In genomic region chr12:112999569-113000293, GRCm38 (mm10) we compare ENCODE assay signal across 8 mouse cellular contexts. TPM values are rescaled to one million over a fixed set of nuclear protein-coding genes. Genes with fewer than 3 reads are reported as not detected.
DNase-seq lines count a peak whose midpoint lies in the region; ATAC-seq and TF ChIP-seq lines count a peak whose summit lies in the region.

No protein-coding gene starts in this region.

- peaks cover 14% of the 10 kb centered on the region for H3K4me1 ChIP-seq in bone marrow macrophage, adult 2 months (ENCODE audit: control insufficient read depth, insufficient read depth, low read length)
- peaks cover 24% of the 10 kb centered on the region for H3K4me1 ChIP-seq in forebrain, embryonic 13.5 days
- peaks cover 47% of the 10 kb centered on the region for H3K4me1 ChIP-seq in liver, embryonic 13.5 days (replicated peaks)
- H3K4me1 ChIP-seq in stomach, embryonic 15.5 days, result peaks cover 21% of the 10 kb centered on the region

- H3K9ac ChIP-seq in forebrain, embryonic 13.5 days, result peak overlapping the region; percentile 96
- H3K9ac ChIP-seq in liver, embryonic 13.5 days, result peak overlapping the region; percentile 95
- H3K9ac ChIP-seq in stomach, embryonic 15.5 days, result peak overlapping the region; percentile 78

- DNase-seq in layer of hippocampus, adult 2 months (ENCODE audit: low spot score in 2 of 2), result peak in 1 of 2 experiments; percentile 22
- DNase-seq in layer of hippocampus, postnatal 36 days, result no peak
- no peak for DNase-seq in liver, embryonic 13.5 days
- no peak for DNase-seq in spleen, postnatal 10 days (ENCODE audit: low spot score in 2 of 2)
- no peak for DNase-seq in left cerebral cortex, adult 9 months (ENCODE audit: low spot score in 2 of 2)

- peak overlapping the region; percentile 97 for H3K27ac ChIP-seq in layer of hippocampus, adult 2 months
- peak overlapping the region; percentile 97 for H3K27ac ChIP-seq in bone marrow macrophage, adult 2 months (ENCODE audit: insufficient read depth, low read depth, low read length)
- peak overlapping the region; percentile 89 for H3K27ac ChIP-seq in forebrain, embryonic 13.5 days
- peak overlapping the region; percentile 98 for H3K27ac ChIP-seq in liver, embryonic 13.5 days
- peak overlapping the region; percentile 97 for H3K27ac ChIP-seq in stomach, embryonic 15.5 days

- no peak for TF ChIP-seq POLR2A in bone marrow macrophage, adult 2 months (IDR thresholded peaks at IDR 0.05; ENCODE audit: borderline replicate concordance, low read depth, low read length)

- peak overlapping the region; percentile 96 for H3K4me3 ChIP-seq in layer of hippocampus, adult 2 months
- peak overlapping the region; percentile 88 for H3K4me3 ChIP-seq in bone marrow macrophage, adult 2 months (ENCODE audit: insufficient read depth, low read length)
- peak overlapping the region; percentile 86 for H3K4me3 ChIP-seq in forebrain, embryonic 13.5 days
- peak overlapping the region; percentile 95 for H3K4me3 ChIP-seq in liver, embryonic 13.5 days (replicated peaks)
- peak overlapping the region; percentile 81 for H3K4me3 ChIP-seq in stomach, embryonic 15.5 days (replicated peaks)

- no peak for ATAC-seq in forebrain, embryonic 13.5 days
- peak; percentile 3 for ATAC-seq in liver, embryonic 13.5 days (ENCODE audit: low read depth)
- no peak for ATAC-seq in stomach, embryonic 15.5 days (ENCODE audit: insufficient read depth, low FRiP score, low read depth)

- H3K4me2 ChIP-seq in forebrain, embryonic 13.5 days, result peak overlapping the region; percentile 88
- H3K4me2 ChIP-seq in liver, embryonic 13.5 days, result peak overlapping the region; percentile 90
- peak overlapping the region; percentile 69 for H3K4me2 ChIP-seq in stomach, embryonic 15.5 days

- no peaks in the 10 kb centered on the region for H3K27me3 ChIP-seq in forebrain, embryonic 13.5 days
- H3K27me3 ChIP-seq in liver, embryonic 13.5 days, result 0 out of 2 replicates have a peak, but pooled peaks cover 6% of the 10 kb centered on the region
- H3K27me3 ChIP-seq in stomach, embryonic 15.5 days (replicated peaks), result no peaks in the 10 kb centered on the region

- TF ChIP-seq CTCF in layer of hippocampus, adult 2 months (conservative IDR thresholded peaks at IDR 0.05), result no peak
- TF ChIP-seq CTCF in bone marrow macrophage, adult 2 months (IDR thresholded peaks at IDR 0.05; ENCODE audit: low read depth, low read length), result no peak

- no peaks in the 10 kb centered on the region for H3K9me3 ChIP-seq in forebrain, embryonic 13.5 days (replicated peaks)
- H3K9me3 ChIP-seq in liver, embryonic 13.5 days (replicated peaks), result no peaks in the 10 kb centered on the region
- no peaks in the 10 kb centered on the region for H3K9me3 ChIP-seq in stomach, embryonic 15.5 days

- H3K36me3 ChIP-seq in forebrain, embryonic 13.5 days (ENCODE audit: poor library complexity, severe bottlenecking), result peaks cover 18% of the 10 kb centered on the region; the same call in 1 of the 2 replicates
- H3K36me3 ChIP-seq in liver, embryonic 13.5 days, result peaks cover 25% of the 10 kb centered on the region
- peaks cover 9% of the 10 kb centered on the region; the same call in 1 of the 2 replicates for H3K36me3 ChIP-seq in stomach, embryonic 15.5 days

- 1% methylated on average over 54 of the region's 56 CpGs for WGBS in forebrain, embryonic 13.5 days
- WGBS in liver, embryonic 13.5 days (ENCODE audit: insufficient replicate concordance), result under 1% methylated on average over 56 of the region's 56 CpGs
- under 1% methylated on average over 56 of the region's 56 CpGs for WGBS in stomach, embryonic 15.5 days

RNA-seq across cellular contexts. Expression of gene Brf1, which starts 0.8 kb away (rescaled TPM):
- 10 to 100 TPM; 55.6 to 57.4 TPM for total RNA-seq in layer of hippocampus, adult 2 months (2021)
- total RNA-seq in layer of hippocampus, postnatal 36 days (2021), result 10 to 100 TPM; 54.8 to 57.8 TPM
- 42.1 and 49.9 TPM in 2 replicates for polyA plus RNA-seq in bone marrow macrophage, adult 2 months (2012; ENCODE audit: insufficient read depth, insufficient read length, missing spikeins)
- polyA plus RNA-seq in forebrain, embryonic 13.5 days (2015; fragmentation: Nextera tagmentation; extraction: Ambion mirVana), result 62.5 and 68.8 TPM in 2 replicates
- polyA plus RNA-seq in liver, embryonic 13.5 days (2015; fragmentation: Nextera tagmentation; extraction: Ambion mirVana), result 28.3 and 28.8 TPM in 2 replicates
- 55.9 and 59.7 TPM in 2 replicates for polyA plus RNA-seq in stomach, embryonic 15.5 days (2015; fragmentation: Nextera tagmentation; extraction: Ambion mirVana)

RNA-seq across cellular contexts. Expression of gene Pacs2, which starts 14.6 kb away (rescaled TPM):
- 10 to 100 TPM; 79.6 to 81.8 TPM for total RNA-seq in layer of hippocampus, adult 2 months (2021)
- 10 to 100 TPM; 87.3 to 88.1 TPM for total RNA-seq in layer of hippocampus, postnatal 36 days (2021)
- 53.4 and 62.2 TPM in 2 replicates for polyA plus RNA-seq in bone marrow macrophage, adult 2 months (2012; ENCODE audit: insufficient read depth, insufficient read length, missing spikeins)
- 17.4 and 20.9 TPM in 2 replicates for polyA plus RNA-seq in forebrain, embryonic 13.5 days (2015; fragmentation: Nextera tagmentation; extraction: Ambion mirVana)
- polyA plus RNA-seq in liver, embryonic 13.5 days (2015; fragmentation: Nextera tagmentation; extraction: Ambion mirVana), result 5.2 and 6.2 TPM in 2 replicates
- 12.1 and 13.7 TPM in 2 replicates for polyA plus RNA-seq in stomach, embryonic 15.5 days (2015; fragmentation: Nextera tagmentation; extraction: Ambion mirVana)

RNA-seq across cellular contexts. Expression of gene Btbd6, which starts 23.4 kb away (rescaled TPM):
- total RNA-seq in layer of hippocampus, adult 2 months (2021), result 10 to 100 TPM; 55.8 to 55.9 TPM
- total RNA-seq in layer of hippocampus, postnatal 36 days (2021), result 10 to 100 TPM; 55.4 to 56.3 TPM
- 9.0 and 9.9 TPM in 2 replicates for polyA plus RNA-seq in bone marrow macrophage, adult 2 months (2012; ENCODE audit: insufficient read depth, insufficient read length, missing spikeins)
- polyA plus RNA-seq in forebrain, embryonic 13.5 days (2015; fragmentation: Nextera tagmentation; extraction: Ambion mirVana), result 30.3 and 32.7 TPM in 2 replicates
- 6.3 and 6.6 TPM in 2 replicates for polyA plus RNA-seq in liver, embryonic 13.5 days (2015; fragmentation: Nextera tagmentation; extraction: Ambion mirVana)
- 21.9 and 22.2 TPM in 2 replicates for polyA plus RNA-seq in stomach, embryonic 15.5 days (2015; fragmentation: Nextera tagmentation; extraction: Ambion mirVana)

RNA-seq across cellular contexts. Expression of gene Nudt14, which starts 57.8 kb away (rescaled TPM):
- total RNA-seq in layer of hippocampus, adult 2 months (2021), result 10 to 100 TPM in 1 of 2 experiments, 1 to 10 TPM in 1; 9.8 to 10.1 TPM
- total RNA-seq in layer of hippocampus, postnatal 36 days (2021), result 10 to 100 TPM; 11.4 to 13.1 TPM
- 31.4 and 32.1 TPM in 2 replicates for polyA plus RNA-seq in bone marrow macrophage, adult 2 months (2012; ENCODE audit: insufficient read depth, insufficient read length, missing spikeins)
- 57.1 and 61.2 TPM in 2 replicates for polyA plus RNA-seq in forebrain, embryonic 13.5 days (2015; fragmentation: Nextera tagmentation; extraction: Ambion mirVana)
- polyA plus RNA-seq in liver, embryonic 13.5 days (2015; fragmentation: Nextera tagmentation; extraction: Ambion mirVana), result 14.7 and 15.2 TPM in 2 replicates
- polyA plus RNA-seq in stomach, embryonic 15.5 days (2015; fragmentation: Nextera tagmentation; extraction: Ambion mirVana), result 88.1 and 95.0 TPM in 2 replicates
